Mouse (Mus musculus) cerebellum, adult 2 months (tissue): ENCODE results near the gene Kl.

Source experiments
- CTCF ChIP-seq: fragments of 200-500 bp; IDR thresholded peaks from 2 replicates; pipeline ENCODE4 v1.5.1; 2011; ENCODE audit warnings: low read depth, mild to moderate bottlenecking, control low read depth, low read length, moderate library complexity, borderline replicate concordance; ENCODE audit not compliant: insufficient read depth
- POLR2A ChIP-seq: fragments of 200-500 bp; IDR thresholded peaks from 2 replicates; pipeline ENCODE4 v1.6.1; 2011; ENCODE audit warnings: low read length, control low read depth, borderline replicate concordance; ENCODE audit not compliant: insufficient read depth

DNA sequence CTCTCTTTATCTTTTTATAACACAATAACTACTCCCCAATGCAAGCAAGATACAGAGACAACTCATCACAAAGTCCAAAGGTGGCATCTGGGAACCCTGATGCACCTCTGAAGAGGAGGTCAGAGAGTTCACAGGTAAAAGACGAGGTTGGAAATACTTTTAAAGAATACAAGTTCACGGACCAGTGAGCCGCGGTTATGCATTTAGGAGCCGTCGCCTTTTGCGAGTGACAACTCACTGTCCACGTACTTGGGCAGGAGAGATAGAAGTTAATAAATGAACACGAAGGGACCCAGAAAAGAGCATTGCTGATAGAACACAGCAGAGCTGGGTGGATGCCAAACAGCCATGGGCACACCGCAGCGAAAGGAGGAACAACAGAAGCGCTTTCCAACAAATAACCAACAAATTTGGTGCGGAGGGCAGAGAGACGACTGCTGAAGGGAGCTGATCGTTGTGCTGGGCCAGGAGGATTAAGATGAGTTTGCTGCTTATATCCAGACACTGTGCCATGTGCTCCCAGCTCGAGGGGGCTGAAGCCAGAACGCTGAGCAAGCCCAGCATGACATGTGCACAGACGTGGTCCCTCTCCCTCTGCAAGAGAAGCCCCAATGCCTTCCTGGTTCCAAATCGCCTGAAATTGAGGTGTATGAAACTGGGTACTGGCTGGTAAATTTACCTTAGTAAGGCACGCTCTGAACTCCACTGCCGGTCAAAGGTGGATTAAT, 35.1 kb upstream of the Kl start:
- TF ChIP-seq POLR2A = no peak
- TF ChIP-seq CTCF = no peak
